Mouse (Mus musculus): ENCODE measurements around the gene Zfp710. TPM values are rescaled to one million over a fixed set of nuclear protein-coding genes. Genes with fewer than 3 reads are reported as not detected.

Zfp710 gene
- polyA plus RNA-seq, 1 experiment from 2014 or later = 25.1 TPM

- H3K36me3 ChIP-seq = no peaks in the 10 kb centered on the region
- no peak overlapping the region for H3K4me3 ChIP-seq (replicated peaks)
- peaks cover 75% of the 10 kb centered on the region for H3K4me1 ChIP-seq (replicated peaks)
- no peak overlapping the region for H3K27ac ChIP-seq
- H3K9ac ChIP-seq (replicated peaks) = no peak overlapping the region
- no peaks in the 10 kb centered on the region for H3K9me3 ChIP-seq
- H3K27me3 ChIP-seq = no peaks in the 10 kb centered on the region
- no peak overlapping the region for H3K4me2 ChIP-seq (replicated peaks)
- no peak for ATAC-seq
Measured at GRCm38 (mm10) chr7:80030009-80030408, 5.4 kb downstream of the Zfp710 start.

GRCm38 (mm10) chr7:80030486-80030885, 5.9 kb downstream of the Zfp710 start:
- Histone ChIP-seq H3K36me3 (no peaks in the 10 kb centered on the region), H3K9ac (replicated peaks) (no peak overlapping the region), H3K4me2 (replicated peaks) (no peak overlapping the region), H3K4me1 (replicated peaks) (peaks cover 75% of the 10 kb centered on the region), H3K9me3 (no peaks in the 10 kb centered on the region), H3K27ac (no peak overlapping the region), H3K27me3 (no peaks in the 10 kb centered on the region), H3K4me3 (replicated peaks) (no peak overlapping the region)
- whole genome bisulfite sequencing = 95% methylated on average over 8 of the region's 8 CpGs
- no peak for ATAC-seq

GRCm38 (mm10) chr7:80030987-80031386, 6.4 kb downstream of the Zfp710 start:
- 99% methylated on average over 8 of the region's 8 CpGs for WGBS
- no peaks in the 10 kb centered on the region for H3K36me3 ChIP-seq
- H3K27me3 ChIP-seq = no peaks in the 10 kb centered on the region
- H3K27ac ChIP-seq = no peak overlapping the region
- H3K9me3 ChIP-seq = no peaks in the 10 kb centered on the region
- no peak for ATAC-seq
- no peak overlapping the region for H3K4me2 ChIP-seq (replicated peaks)
- no peak overlapping the region for H3K9ac ChIP-seq (replicated peaks)
- no peak overlapping the region for H3K4me3 ChIP-seq (replicated peaks)
- peaks cover 78% of the 10 kb centered on the region for H3K4me1 ChIP-seq (replicated peaks)

GRCm38 (mm10) chr7:80031478-80031877, 6.9 kb downstream of the Zfp710 start:
- no peak overlapping the region for H3K9ac ChIP-seq (replicated peaks)
- peaks cover 79% of the 10 kb centered on the region for H3K4me1 ChIP-seq (replicated peaks)
- WGBS = 63% methylated on average over 10 of the region's 10 CpGs
- H3K27me3 ChIP-seq = no peaks in the 10 kb centered on the region
- no peaks in the 10 kb centered on the region for H3K36me3 ChIP-seq
- no peak overlapping the region for H3K27ac ChIP-seq
- no peak overlapping the region for H3K4me3 ChIP-seq (replicated peaks)
- ATAC-seq = no peak
- no peaks in the 10 kb centered on the region for H3K9me3 ChIP-seq
- H3K4me2 ChIP-seq (replicated peaks) = no peak overlapping the region

DNA sequence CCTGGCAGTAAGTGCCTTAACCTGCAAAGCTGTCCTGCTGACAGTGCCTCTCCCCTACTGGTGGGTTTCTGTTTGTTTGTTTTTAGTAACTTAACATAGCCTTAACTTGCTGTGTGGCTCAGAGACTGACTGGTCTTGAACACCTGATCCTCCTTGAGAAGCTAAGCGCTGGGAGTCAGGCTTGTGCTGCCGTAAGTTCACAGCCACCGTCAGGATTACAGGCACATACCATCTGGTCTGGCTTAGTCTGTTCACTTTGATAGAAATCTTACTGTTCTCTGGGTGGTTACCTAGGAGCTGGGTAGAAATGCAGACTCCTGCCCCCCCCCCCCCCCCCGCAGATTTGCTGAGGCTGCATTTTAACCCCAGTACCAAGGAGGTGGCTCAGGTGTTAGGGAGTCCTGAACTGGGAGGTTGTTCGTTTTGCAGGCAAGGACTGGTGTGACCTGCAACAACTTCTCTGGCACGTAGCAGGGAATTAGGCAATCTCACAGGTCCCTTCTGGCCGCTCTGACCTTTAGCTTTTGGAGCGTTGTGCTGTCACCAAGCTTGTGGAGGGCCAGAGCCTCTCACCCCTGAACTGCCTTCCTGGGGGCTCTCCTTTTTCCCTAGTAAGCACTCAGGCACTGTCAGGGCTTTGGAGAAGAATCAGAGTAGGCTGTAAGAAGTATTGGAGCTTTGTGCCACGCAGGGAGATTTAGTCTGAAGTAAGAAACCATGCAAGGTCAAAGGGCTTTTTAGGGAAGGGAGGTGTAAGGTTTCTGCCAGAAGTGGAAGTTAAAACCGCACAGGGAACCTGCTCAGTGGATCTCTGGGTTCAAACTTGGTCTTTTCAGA, 7.8 kb downstream of the Zfp710 start:
- Histone ChIP-seq H3K4me3 (replicated peaks) (no peak overlapping the region), H3K9ac (replicated peaks) (0 out of 2 replicates have a peak overlapping the region, but pooled peaks have one; percentile 4), H3K4me1 (replicated peaks) (peaks cover 78% of the 10 kb centered on the region), H3K36me3 (no peaks in the 10 kb centered on the region), H3K27ac (no peak overlapping the region), H3K9me3 (no peaks in the 10 kb centered on the region), H3K27me3 (no peaks in the 10 kb centered on the region), H3K4me2 (replicated peaks) (no peak overlapping the region)
- WGBS = 42% methylated on average over 9 of the region's 10 CpGs
- ATAC-seq = peak; percentile 15; the same call in 1 of the 2 replicates

GRCm38 (mm10) chr7:80033064-80033717, 8.6 kb downstream of the Zfp710 start:
- no peak overlapping the region for H3K9ac ChIP-seq (replicated peaks)
- H3K4me2 ChIP-seq (replicated peaks) = no peak overlapping the region
- H3K36me3 ChIP-seq = no peaks in the 10 kb centered on the region
- 83% methylated on average over 9 of the region's 9 CpGs for WGBS
- no peak for ATAC-seq
- H3K27ac ChIP-seq = no peak overlapping the region
- no peaks in the 10 kb centered on the region for H3K9me3 ChIP-seq
- no peaks in the 10 kb centered on the region for H3K27me3 ChIP-seq
- no peak overlapping the region for H3K4me3 ChIP-seq (replicated peaks)
- H3K4me1 ChIP-seq (replicated peaks) = peaks cover 71% of the 10 kb centered on the region

GRCm38 (mm10) chr7:80033771-80034170, 9.2 kb downstream of the Zfp710 start:
- H3K36me3 ChIP-seq = no peaks in the 10 kb centered on the region; the same call in 1 of the 2 replicates
- 75% methylated on average over 9 of the region's 9 CpGs for WGBS

DNA sequence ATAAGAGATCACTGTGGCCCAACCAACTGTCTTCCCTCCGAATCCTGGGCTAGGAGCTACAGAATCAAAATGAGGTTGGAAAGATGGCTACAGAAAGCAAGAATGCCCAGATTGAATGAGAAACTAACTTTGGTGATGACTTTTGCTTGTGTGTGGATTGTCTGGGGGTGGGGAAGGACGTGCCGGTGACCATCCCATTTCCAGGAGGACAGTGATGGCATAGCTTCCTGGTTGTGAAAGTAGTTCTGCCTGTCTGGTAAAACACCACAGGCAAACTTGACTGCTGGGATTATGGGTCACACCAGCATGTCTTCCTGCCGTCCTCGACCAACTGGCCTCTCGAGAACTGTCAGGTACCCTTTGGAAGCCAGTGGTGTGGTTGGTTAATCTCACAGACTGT, 10.5 kb downstream of the Zfp710 start:
- Histone ChIP-seq H3K27ac (no peak overlapping the region), H3K4me2 (replicated peaks) (no peak overlapping the region), H3K4me1 (replicated peaks) (peaks cover 58% of the 10 kb centered on the region), H3K9me3 (no peaks in the 10 kb centered on the region), H3K4me3 (replicated peaks) (no peak overlapping the region), H3K27me3 (no peaks in the 10 kb centered on the region), H3K9ac (replicated peaks) (no peak overlapping the region), H3K36me3 (no peaks in the 10 kb centered on the region; the same call in 1 of the 2 replicates)
- WGBS = 56% methylated on average over 6 of the region's 6 CpGs
- no peak for ATAC-seq

More at GRCm38 (mm10) chr7:80033771-80034170, 9.2 kb downstream of the Zfp710 start:
- Histone ChIP-seq H3K27ac (0 out of 2 replicates have a peak overlapping the region, but pooled peaks have one; percentile 19), H3K4me2 (replicated peaks) (no peak overlapping the region), H3K27me3 (no peaks in the 10 kb centered on the region), H3K4me1 (replicated peaks) (peaks cover 65% of the 10 kb centered on the region), H3K4me3 (replicated peaks) (no peak overlapping the region), H3K9me3 (no peaks in the 10 kb centered on the region), H3K9ac (replicated peaks) (no peak overlapping the region)
- ATAC-seq = no peak

GRCm38 (mm10) chr7:80035748-80036147, 11.1 kb downstream of the Zfp710 start:
- Histone ChIP-seq H3K9ac (replicated peaks) (no peak overlapping the region), H3K4me2 (replicated peaks) (no peak overlapping the region), H3K36me3 (no peaks in the 10 kb centered on the region; the same call in 1 of the 2 replicates), H3K27me3 (no peaks in the 10 kb centered on the region), H3K27ac (no peak overlapping the region), H3K9me3 (no peaks in the 10 kb centered on the region), H3K4me3 (replicated peaks) (no peak overlapping the region), H3K4me1 (replicated peaks) (peaks cover 62% of the 10 kb centered on the region)
- 72% methylated on average over 4 of the region's 4 CpGs for WGBS
- no peak for ATAC-seq

- Histone ChIP-seq H3K27ac (no peak overlapping the region), H3K4me3 (replicated peaks) (no peak overlapping the region), H3K36me3 (no peaks in the 10 kb centered on the region; the same call in 1 of the 2 replicates), H3K9ac (replicated peaks) (no peak overlapping the region), H3K4me2 (replicated peaks) (no peak overlapping the region), H3K27me3 (no peaks in the 10 kb centered on the region), H3K4me1 (replicated peaks) (peaks cover 33% of the 10 kb centered on the region), H3K9me3 (no peaks in the 10 kb centered on the region)
- WGBS = 92% methylated on average over 8 of the region's 8 CpGs
- ATAC-seq = no peak
Measured at GRCm38 (mm10) chr7:80039699-80040098, 15.1 kb downstream of the Zfp710 start.

GRCm38 (mm10) chr7:80044170-80044569, 19.6 kb downstream of the Zfp710 start:
- ATAC-seq = no peak
- Histone ChIP-seq H3K4me1 (replicated peaks) (peaks cover 49% of the 10 kb centered on the region), H3K4me3 (replicated peaks) (no peak overlapping the region)

GRCm38 (mm10) chr7:80047041-80047440, 22.4 kb downstream of the Zfp710 start:
- no peaks in the 10 kb centered on the region for H3K27me3 ChIP-seq

More at GRCm38 (mm10) chr7:80044170-80044569, 19.6 kb downstream of the Zfp710 start:
- no peak overlapping the region for H3K4me2 ChIP-seq (replicated peaks)
- peak overlapping the region; percentile 61 for H3K27ac ChIP-seq
- 82% methylated on average over 7 of the region's 7 CpGs for WGBS
- no peaks in the 10 kb centered on the region for H3K27me3 ChIP-seq
- H3K9ac ChIP-seq (replicated peaks) = 0 out of 2 replicates have a peak overlapping the region, but pooled peaks have one; percentile 3
- no peaks in the 10 kb centered on the region for H3K9me3 ChIP-seq
- H3K36me3 ChIP-seq = no peaks in the 10 kb centered on the region

More at GRCm38 (mm10) chr7:80047041-80047440, 22.4 kb downstream of the Zfp710 start:
- Histone ChIP-seq H3K9me3 (no peaks in the 10 kb centered on the region), H3K27ac (no peak overlapping the region), H3K4me2 (replicated peaks) (no peak overlapping the region), H3K36me3 (no peaks in the 10 kb centered on the region), H3K4me3 (replicated peaks) (no peak overlapping the region), H3K4me1 (replicated peaks) (peaks cover 50% of the 10 kb centered on the region), H3K9ac (replicated peaks) (no peak overlapping the region)
- no peak for ATAC-seq
- 94% methylated on average over 4 of the region's 4 CpGs for WGBS

Data from midbrain, embryonic 13.5 days (tissue).